Mouse (Mus musculus): ENCODE measurements at regions not wholly inside any gene's neighbourhood (a gene's known extent, or its start where the extent isn't known, plus 50 kb on each side); places are given as distances from the start of the nearest gene placed in this dataset.

- DNase-seq (ENCODE audit: low spot score), result no peak
These were observed 5478.8 kb downstream of the 9330182O14Rik start for GRCm38 (mm10) chr15:45612954-45613353.

GRCm38 (mm10) chr15:45646256-45646655, 5512.1 kb downstream of the 9330182O14Rik start:
- DNase-seq (ENCODE audit: low spot score), result no peak

- DNase-seq (ENCODE audit: low spot score), result no peak
These were observed 5529.4 kb downstream of the 9330182O14Rik start for GRCm38 (mm10) chr15:45663601-45664000.

- no peak for DNase-seq (ENCODE audit: low spot score)
These were observed 5555.3 kb downstream of the 9330182O14Rik start for GRCm38 (mm10) chr15:45689446-45689845.

GRCm38 (mm10) chr15:45690026-45690425, 5555.9 kb downstream of the 9330182O14Rik start:
- no peak for DNase-seq (ENCODE audit: low spot score)

GRCm38 (mm10) chr15:45711109-45711508, 5576.9 kb downstream of the 9330182O14Rik start:
- no peak for DNase-seq (ENCODE audit: low spot score)

- no peak for DNase-seq (ENCODE audit: low spot score)
These were observed 5596.4 kb downstream of the 9330182O14Rik start for GRCm38 (mm10) chr15:45730370-45731153.

- peak; percentile 15 for DNase-seq (ENCODE audit: low spot score)
These were observed 5629.1 kb downstream of the 9330182O14Rik start for GRCm38 (mm10) chr15:45763225-45763624.

Measured in embryo, embryonic 10.5 days (tissue).